Mouse (Mus musculus) embryo, embryonic 11.5 days (tissue): ENCODE results near the gene Slc44a2.
"Not testable (repeated sequence)": the region's sequence is repeated elsewhere in the genome, so short reads cannot be mapped to it uniquely, and the experiment has no call there.

Source experiments
- DNase-seq: peaks from one replicate; pipeline ENCODE4 v3.0.0-alpha.2; 2012; ENCODE audit warnings: low read depth, low spot score

Slc44a2 gene

GRCm38 (mm10) chr9:21299014-21299413 lies 21.5 kb upstream of the Slc44a2 start:
- no peak for DNase-seq

- no peak for DNase-seq
Measured at GRCm38 (mm10) chr9:21305065-21305464, 15.4 kb upstream of the Slc44a2 start.

DNA sequence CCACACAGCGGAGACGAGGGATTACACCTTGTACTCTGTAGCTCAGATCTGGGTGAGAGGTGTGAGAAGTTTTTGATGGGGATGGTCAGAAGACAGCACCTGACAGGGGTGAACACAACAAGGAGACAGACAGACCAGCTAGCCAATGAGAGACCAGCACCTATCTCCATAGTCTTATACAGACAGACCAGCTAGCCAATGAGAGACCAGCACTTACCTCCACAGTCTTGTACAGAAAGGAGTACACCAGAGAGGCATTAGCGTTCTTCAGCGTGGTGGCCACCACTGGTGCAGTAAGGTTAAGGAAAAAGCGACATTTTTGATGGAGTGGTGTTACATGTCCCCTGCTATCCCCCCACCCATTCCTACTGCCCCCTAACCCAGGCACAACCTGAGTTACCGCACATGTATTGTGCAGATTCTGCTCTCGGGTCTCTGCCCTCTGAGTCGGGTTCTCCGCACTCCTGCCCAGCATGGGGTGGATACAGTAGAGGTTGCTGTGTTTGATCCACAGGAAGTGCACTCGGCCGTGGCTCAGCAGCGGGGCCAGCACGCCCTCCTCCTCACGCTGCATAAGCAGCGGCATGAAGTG lies 11.3 kb upstream of the Slc44a2 start:
- no peak for DNase-seq

GRCm38 (mm10) chr9:21311695-21312094 lies 8.8 kb upstream of the Slc44a2 start:
- no peak for DNase-seq

- no peak for DNase-seq
Measured at GRCm38 (mm10) chr9:21312134-21312533, 8.4 kb upstream of the Slc44a2 start, which contains the start of gene Ap1m2. Gene Ap1m2, minus strand, starts transcription at chr9:21312337.

GRCm38 (mm10) chr9:21313394-21313793 lies 7.1 kb upstream of the Slc44a2 start:
- DNase-seq: peak; percentile 77

DNA sequence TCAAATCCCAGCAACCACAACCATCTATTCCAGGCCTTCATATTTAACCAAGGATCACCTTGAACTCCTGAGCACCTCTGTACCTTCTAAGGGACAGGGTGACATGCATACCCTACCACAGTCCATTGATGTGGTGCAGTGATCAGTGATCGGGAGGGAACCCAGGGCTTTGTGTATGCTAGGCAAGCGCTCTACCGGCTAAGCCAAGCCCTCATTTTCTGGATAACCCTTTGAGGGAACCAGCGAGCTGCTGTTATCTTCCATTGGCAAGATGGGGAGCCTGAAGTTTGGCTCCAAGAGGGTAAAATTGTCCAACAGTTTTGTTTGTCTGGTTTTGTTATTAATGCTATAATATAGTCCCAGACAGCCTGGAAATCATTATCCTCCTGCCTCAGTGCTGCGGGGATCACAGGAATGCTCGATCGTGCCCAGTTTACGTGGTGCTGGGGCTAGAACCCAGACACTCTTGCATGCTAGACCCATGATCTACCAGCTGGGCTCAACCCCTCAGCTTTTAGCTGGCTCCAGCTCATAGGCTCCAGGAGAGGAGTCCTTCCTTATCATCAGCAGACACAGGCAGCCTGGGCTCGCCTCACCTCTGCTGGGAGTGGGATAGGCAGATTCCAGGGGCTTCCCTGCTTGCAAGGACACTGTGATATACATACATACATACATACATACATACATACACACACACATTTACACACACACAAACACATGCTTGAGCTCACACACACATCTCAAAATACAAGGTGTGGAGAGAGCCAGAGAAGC lies 5.9 kb upstream of the Slc44a2 start:
- no peak for DNase-seq

DNA sequence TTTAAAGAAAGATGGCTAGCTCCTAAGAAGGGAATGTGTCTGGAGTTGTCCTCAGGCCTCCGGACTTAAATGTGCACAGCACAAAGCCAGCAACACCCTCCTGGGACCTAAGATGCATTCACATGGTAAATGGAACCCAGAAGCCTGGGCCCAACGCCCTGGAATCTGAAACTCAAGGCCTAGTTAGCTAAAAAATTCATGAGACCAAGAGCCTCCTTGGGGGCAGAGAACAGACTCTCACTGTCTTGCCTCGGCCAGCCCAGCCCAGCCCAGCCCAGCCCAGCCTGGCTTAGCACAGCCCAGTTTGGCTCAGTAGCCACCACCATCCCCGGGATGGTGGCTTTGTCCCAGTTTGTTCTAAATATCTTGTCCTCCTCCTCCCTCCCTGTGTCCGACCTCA lies 5.1 kb upstream of the Slc44a2 start:
- no peak for DNase-seq

DNA sequence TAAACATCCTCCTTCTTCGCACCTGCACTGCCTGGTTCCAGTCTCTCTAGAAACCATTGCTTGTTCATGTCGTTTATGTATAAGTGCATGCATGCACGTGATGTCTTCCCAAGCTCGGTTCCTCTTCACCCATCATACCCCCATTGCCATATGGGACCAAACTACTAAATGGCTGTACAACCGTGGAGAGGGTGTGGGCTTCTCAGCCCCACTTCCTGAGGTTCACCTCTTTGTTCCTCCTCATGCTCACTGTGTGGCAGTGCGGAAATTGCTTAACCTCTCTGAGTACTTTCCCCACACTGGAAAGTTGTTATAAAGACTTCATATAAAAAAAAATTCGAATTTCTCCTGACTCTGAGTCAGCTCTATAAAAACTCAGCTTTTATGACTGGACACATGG lies 3.8 kb upstream of the Slc44a2 start:
- DNase-seq: no peak

DNA sequence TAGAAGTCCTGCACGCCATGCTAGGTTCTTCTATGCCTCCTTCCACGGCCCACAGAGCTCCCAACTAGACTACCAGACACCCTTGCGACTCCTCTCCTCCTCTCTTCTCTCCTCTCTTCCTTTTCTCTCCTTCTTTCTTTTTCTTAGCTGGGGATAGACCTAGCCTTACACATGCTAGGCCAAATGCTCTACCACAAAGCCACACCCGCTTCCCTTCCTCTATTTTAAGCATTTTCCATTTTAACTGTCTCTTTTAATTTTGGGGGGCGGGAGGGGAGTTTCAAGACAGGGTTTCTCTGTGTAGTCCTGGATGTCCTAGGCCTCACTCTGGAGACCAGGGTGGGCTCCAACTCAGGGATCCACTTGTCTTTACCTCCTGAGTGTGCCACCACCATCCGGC lies 1.7 kb upstream of the Slc44a2 start:
- no peak for DNase-seq

- DNase-seq: no peak
Measured at GRCm38 (mm10) chr9:21319503-21319902, 995 bp upstream of the Slc44a2 start.

- DNase-seq: no peak
Measured at GRCm38 (mm10) chr9:21320280-21320618, 249 bp upstream of the Slc44a2 start.

DNA sequence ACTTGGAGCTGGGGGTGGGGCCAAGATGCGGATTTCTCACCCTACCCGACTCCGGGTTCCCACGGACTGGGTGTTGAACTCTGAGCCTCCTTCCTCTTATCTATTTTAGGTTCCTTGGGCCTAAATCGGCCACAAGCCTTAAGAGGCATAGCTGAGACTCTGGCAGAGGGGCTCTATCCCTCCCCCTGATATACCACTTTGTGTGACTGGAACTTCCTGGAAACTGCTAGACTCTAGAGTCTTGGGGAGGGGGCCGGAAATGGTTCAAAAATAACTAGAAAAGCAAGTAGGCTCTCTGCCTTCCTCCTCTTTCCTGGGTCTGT lies 976 bp downstream of the Slc44a2 start:
- DNase-seq: no peak

DNA sequence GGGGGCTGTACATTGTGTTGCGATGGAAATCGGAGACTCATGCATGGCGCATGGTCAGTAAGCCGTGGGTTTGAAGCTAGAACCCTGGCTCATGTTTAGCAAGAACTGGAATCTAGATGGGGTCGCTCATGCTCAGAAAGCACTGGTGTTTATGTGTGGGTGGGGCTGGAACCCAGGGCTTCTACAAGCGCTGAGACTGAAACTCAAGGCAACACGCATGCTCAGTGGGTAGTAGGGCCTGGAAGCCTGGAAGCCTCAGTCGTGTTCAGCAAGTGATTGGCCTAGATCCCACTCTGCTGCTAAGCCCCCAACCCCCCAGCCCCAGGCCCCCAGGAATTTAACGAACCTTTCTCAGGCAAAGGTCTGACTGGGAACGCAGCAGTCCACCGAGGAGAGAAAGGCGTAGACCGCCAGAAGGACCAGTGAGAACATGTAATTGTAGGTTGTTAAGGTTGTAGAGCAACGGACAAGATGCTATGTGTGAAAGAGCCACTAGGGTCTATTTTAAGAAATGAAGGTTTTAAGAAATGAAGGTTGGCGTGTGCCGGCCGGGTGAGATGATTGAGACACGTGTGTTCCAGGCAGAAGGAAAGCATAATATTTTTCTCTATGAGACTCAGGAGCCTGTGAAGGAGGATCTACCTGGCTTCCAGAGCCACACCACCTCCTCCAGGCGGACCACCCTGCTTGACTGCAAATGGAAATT lies 1.9 kb downstream of the Slc44a2 start:
- DNase-seq: no peak

- not testable (repeated sequence) for DNase-seq
Measured at GRCm38 (mm10) chr9:21322917-21323297, 2.4 kb downstream of the Slc44a2 start.

- DNase-seq: no peak
Measured at GRCm38 (mm10) chr9:21324269-21324668, 3.8 kb downstream of the Slc44a2 start.

- no peak for DNase-seq
Measured at GRCm38 (mm10) chr9:21327569-21327968, 7.1 kb downstream of the Slc44a2 start.

- no peak for DNase-seq
Measured at GRCm38 (mm10) chr9:21328041-21328440, 7.5 kb downstream of the Slc44a2 start.

DNA sequence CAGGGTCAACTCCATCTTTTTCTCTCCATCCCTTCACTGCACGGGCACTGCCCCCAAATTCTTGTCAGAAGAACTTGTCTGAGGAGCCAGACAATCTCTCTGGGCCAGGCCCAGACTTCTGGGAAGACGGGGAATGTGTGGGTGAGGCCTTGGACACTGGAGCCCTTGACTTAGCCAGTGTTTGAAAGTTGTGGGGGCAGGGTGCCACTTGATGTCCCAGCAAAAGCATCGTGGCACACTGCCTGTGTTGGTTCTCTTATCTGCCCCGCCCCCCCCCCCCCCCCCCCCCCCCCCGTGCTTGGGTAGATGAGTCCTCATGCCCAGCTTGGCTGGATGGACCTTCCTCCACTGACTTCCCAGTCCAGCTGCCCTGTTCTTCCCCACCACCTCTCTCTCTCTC lies 8.5 kb downstream of the Slc44a2 start:
- no peak for DNase-seq

GRCm38 (mm10) chr9:21329699-21330289 lies 9.3 kb downstream of the Slc44a2 start:
- DNase-seq: no peak

DNA sequence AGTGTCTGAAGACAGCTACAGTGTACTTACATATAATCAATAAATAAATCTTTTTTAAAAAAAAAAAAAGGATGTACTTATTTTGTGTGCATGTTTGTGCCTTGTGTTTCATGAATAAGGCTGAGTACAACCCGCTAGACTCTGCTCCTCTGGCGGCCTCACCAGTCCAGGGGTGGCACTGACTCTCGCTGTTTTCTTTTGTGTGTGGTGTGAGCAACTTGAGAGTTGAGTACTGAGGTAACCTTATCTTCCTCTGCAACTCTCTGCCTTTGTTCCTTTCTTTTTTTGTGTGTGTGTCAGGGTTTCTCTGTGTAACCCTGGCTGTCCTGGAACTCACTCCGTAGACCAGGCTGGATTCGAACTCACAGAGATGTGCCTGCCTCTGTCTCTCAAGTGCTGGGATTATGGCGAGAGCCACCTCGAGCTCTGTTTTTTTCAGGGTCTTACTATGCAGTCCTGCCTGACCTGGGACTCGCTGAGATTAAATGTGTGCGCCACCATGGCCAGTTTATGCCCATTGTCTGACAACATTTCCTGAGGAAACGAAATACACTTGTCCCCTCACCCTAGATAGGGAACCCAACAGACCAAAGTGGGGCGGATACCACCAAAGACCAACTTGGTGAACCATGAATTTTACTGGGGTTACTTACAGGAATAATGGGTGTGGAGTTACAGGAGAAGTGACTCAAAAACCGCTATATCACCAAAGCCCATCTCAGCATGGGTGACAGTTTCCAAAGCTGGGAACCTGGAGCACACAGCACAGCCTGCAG lies 11.1 kb downstream of the Slc44a2 start:
- DNase-seq: no peak
